Mouse (Mus musculus) limb, embryonic 11.5 days (tissue): Measurements from ENCODE around the gene Capn10. TPM values are rescaled to one million over a fixed set of nuclear protein-coding genes. Genes with fewer than 3 reads are reported as not detected.

Experiments
- ATAC-seq: fragments of 200-750 bp; cut with Nextera tagmentation; 2 replicates; pipeline ENCODE4 v1.8.0; 2017; ENCODE audit warnings: low read depth; ENCODE audit not compliant: insufficient number of reproducible peaks, low FRiP score, low TSS enrichment
- DNase-seq: peaks from one replicate; pipeline ENCODE4 v3.0.0-alpha.2; 2015; ENCODE audit warnings: low spot score
- H3K27ac ChIP-seq: fragments of 300-500 bp; sonication (generic); replicated peaks from 2 replicates; pipeline ENCODE4 v1.5.1; 2014; ENCODE audit warnings: low read depth, mild to moderate bottlenecking, low read length
- H3K27me3 ChIP-seq: fragments of 300-500 bp; sonication (generic); 2 replicates; pipeline ENCODE4 v1.6.1; 2014; ENCODE audit warnings: mild to moderate bottlenecking, low read length, mixed read lengths; ENCODE audit not compliant: control insufficient read depth, insufficient read depth
- H3K36me3 ChIP-seq: fragments of 300-500 bp; sonication (generic); 2 replicates; pipeline ENCODE4 v1.6.1; 2014; ENCODE audit warnings: mild to moderate bottlenecking, low read length, moderate library complexity, mixed read lengths; ENCODE audit not compliant: control insufficient read depth, insufficient read depth
- H3K4me1 ChIP-seq: fragments of 300-500 bp; sonication (generic); 2 replicates; pipeline ENCODE4 v1.6.1; 2014; ENCODE audit warnings: low read length, mixed read lengths; ENCODE audit not compliant: control insufficient read depth, insufficient read depth
- H3K4me2 ChIP-seq: fragments of 300-500 bp; sonication (generic); 2 replicates; pipeline ENCODE4 v1.6.1; 2014; ENCODE audit warnings: low read depth, mild to moderate bottlenecking, moderate library complexity; ENCODE audit not compliant: severe bottlenecking
- H3K4me3 ChIP-seq: fragments of 300-500 bp; sonication (generic); 2 replicates; pipeline ENCODE4 v1.5.1; 2014; ENCODE audit warnings: low read depth, low read length
- H3K9ac ChIP-seq: fragments of 300-500 bp; sonication (generic); 2 replicates; pipeline ENCODE4 v1.6.1; 2014; ENCODE audit warnings: mild to moderate bottlenecking, low read length
- H3K9me3 ChIP-seq: fragments of 300-500 bp; sonication (generic); 2 replicates; pipeline ENCODE4 v1.6.1; 2016; ENCODE audit warnings: low read length; ENCODE audit not compliant: control insufficient read depth
- WGBS: fragments of 180-500 bp; shearing (Covaris S2); extraction: QIAGEN DNeasy Blood & Tissue Kit; methylation state at CpG from one replicate; pipeline ENCODE4 v1.1.7; 2014; 5-methylcytosine and 5-hydroxymethylcytosine counted together
- polyA plus RNA-seq: library from polyadenylated mRNA; unstranded; fragments of >200 nt; fragmentation: Nextera tagmentation; extraction: Ambion mirVana; gene quantifications from 2 replicates; pipeline ENCODE4 v1.2.1, GENCODE M21; 2014

Capn10 gene
- polyA plus RNA-seq, 1 experiment from 2014 or later: 31.9 TPM

DNA sequence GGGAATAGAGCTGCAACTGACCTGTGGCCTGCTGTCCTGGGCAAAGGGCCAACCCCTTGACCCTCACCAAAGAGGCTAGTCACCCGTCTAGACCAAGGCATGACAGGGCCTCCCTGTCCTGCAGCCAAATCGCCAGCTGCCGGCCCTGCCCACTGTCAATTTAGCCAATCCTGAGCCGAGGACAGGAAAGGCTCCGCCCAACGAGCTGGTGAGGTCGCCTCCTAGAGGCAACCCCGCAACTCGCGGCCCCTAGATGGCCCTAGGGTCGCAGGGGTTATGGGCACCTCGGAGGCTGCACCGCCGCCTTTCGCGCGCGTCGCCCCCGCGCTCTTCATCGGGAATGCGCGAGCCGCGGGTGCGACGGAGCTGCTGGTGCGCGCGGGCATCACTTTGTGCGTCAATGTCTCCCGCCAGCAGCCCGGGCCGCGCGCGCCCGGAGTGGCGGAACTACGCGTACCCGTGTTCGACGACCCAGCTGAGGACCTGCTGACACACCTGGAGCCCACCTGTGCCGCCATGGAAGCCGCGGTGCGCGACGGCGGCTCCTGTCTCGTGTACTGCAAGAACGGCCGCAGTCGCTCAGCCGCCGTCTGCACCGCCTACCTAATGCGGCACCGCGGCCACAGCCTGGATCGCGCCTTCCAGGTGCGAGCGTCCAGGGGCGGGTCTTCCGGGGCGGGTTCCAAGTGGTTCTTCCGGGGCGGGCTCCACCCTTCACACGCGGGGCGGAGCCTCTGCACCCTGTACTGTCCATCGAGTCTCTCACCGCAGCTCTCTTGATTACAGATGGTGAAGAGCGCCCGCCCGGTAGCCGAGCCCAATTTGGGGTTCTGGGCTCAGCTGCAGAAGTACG, 27.2 kb upstream of the Capn10 start, which contains the start of gene Dusp28:
Dusp28 (plus strand) TSS at position 203 of the 853 bp plus-strand sequence.
- H3K9me3 ChIP-seq: no peaks in the 10 kb centered on the region
- H3K27me3 ChIP-seq: no peaks in the 10 kb centered on the region
- peak within 1 kb of the TSS; percentile 66 for H3K4me3 ChIP-seq
- peak within 1 kb of the TSS; percentile 47 for H3K4me2 ChIP-seq
- H3K27ac ChIP-seq: peak within 1 kb of the TSS; percentile 58
- DNase-seq: peak; percentile 90
- WGBS: under 1% methylated on average over 79 of the region's 81 CpGs
- H3K9ac ChIP-seq: peak within 1 kb of the TSS; percentile 56
- peaks cover 14% of the 10 kb centered on the region for H3K4me1 ChIP-seq
- no peaks in the 10 kb centered on the region for H3K36me3 ChIP-seq
- peak; percentile 86 for ATAC-seq

DNA sequence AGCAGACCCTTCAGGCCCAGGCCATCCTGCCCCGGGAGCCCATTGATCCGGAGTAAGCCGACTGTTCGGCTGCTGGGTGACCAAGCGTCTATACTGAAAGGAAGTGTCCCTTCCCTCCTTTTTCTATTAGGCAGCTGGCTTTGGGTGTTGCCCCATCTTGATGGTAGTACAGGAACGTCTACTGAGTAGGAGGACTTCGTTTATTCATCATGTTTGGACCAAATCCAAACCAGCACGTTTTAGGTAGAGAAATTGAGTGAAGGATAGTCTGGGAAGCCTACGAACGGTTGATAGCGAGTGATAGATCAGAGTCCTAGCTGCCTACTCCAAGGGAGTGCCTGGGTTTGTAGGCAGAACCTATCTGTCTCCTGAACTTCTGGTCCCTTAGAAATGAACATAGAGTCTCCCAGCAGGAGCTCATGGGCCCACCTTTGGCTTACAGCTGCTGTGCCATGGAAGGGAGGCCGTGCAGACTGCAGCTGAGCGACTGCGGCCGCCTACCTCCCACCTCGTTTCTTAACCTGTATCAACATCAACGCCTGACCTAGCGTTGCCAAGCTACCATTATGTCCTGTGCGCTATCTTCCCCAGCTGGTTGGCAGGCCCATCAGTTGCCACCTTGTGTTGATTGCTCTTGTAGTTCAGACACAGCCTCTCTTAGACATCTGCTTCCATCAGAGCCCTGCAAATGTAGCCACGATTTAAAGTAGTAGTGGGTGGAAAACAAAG, 26.4 kb upstream of the Capn10 start:
- Histone ChIP-seq H3K27me3 (no peaks in the 10 kb centered on the region), H3K27ac (no peak overlapping the region), H3K4me2 (peak overlapping the region; percentile 47), H3K9me3 (no peaks in the 10 kb centered on the region), H3K4me3 (peak overlapping the region; percentile 66), H3K4me1 (peaks cover 18% of the 10 kb centered on the region), H3K9ac (peak overlapping the region; percentile 56), H3K36me3 (no peaks in the 10 kb centered on the region)
- DNase-seq (no peak), ATAC-seq (no peak)
- WGBS: 48% methylated on average over 20 of the region's 20 CpGs

- no peak overlapping the region for H3K9ac ChIP-seq
- no peak overlapping the region for H3K4me3 ChIP-seq
- no peaks in the 10 kb centered on the region for H3K27me3 ChIP-seq
- ATAC-seq (no peak), DNase-seq (no peak)
- no peaks in the 10 kb centered on the region for H3K9me3 ChIP-seq
- no peak overlapping the region for H3K27ac ChIP-seq
- H3K4me2 ChIP-seq: no peak overlapping the region
- WGBS: 89% methylated on average over 3 of the region's 3 CpGs
- peaks cover 18% of the 10 kb centered on the region for H3K4me1 ChIP-seq
- no peaks in the 10 kb centered on the region; the same call in 1 of the 2 replicates for H3K36me3 ChIP-seq
Measured at GRCm38 (mm10) chr1:92908664-92909063, 25.5 kb upstream of the Capn10 start.

DNA sequence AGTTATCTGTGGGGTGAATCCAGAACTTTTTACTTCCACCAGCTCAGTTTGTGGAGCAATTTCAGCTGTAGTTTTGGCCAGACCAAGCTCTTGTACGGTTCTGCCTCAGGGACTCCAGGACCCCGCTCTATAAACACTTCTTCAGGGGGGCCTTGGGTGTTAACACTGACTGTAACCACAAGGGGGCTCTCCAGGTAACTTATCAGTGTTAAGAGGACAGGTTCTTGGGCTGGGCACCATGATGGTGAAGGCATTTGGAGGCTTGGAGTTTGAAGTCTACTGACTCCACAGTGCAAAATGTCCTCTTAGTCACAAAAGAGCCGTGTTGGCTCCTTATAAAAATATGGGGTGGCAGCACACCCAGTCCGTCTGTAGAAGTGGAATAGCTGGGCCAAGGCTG, 25.1 kb upstream of the Capn10 start:
- DNase-seq: peak; percentile 38
- Histone ChIP-seq H3K36me3 (no peaks in the 10 kb centered on the region; the same call in 1 of the 2 replicates), H3K4me2 (no peak overlapping the region), H3K27ac (no peak overlapping the region), H3K4me3 (no peak overlapping the region), H3K9ac (no peak overlapping the region), H3K4me1 (peaks cover 18% of the 10 kb centered on the region), H3K9me3 (no peaks in the 10 kb centered on the region), H3K27me3 (no peaks in the 10 kb centered on the region)
- no peak for ATAC-seq
- WGBS: 72% methylated on average over 4 of the region's 4 CpGs

DNA sequence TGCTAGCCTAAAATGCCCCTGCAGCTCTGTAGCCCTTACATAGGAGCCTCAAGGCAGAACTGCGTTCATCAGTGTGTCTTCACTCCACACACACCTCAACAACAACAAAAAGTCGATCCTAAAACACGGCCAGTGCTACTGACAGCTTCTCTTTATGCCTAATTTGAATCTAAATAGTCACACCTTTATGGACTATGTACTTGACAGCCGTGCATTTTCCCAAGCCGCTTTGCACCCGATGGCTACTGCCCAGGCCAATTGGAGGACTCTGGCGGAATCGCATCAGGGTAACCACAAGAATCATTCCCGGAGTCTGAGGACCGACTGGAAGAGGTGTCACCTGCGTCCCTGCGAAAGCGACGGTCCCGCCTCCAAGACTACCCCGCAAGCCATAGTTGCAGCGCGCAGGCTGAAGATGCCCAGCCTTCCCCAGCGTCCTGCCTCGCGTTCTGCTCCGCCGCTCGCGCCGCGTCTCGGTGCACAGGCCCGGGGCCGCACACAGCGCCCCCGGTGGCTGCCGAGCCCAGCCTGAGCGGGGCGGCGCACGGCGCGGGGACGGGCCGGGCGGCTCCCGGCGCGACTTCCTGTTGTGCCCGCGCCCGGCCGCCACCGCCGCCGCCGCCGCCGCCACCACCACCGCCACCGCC, 23.8 kb upstream of the Capn10 start, which contains the start of gene Rnpepl1:
Rnpepl1 (plus strand) TSS at position 545 of the 647 bp plus-strand sequence.
- WGBS: 1% methylated on average over 39 of the region's 57 CpGs

DNA sequence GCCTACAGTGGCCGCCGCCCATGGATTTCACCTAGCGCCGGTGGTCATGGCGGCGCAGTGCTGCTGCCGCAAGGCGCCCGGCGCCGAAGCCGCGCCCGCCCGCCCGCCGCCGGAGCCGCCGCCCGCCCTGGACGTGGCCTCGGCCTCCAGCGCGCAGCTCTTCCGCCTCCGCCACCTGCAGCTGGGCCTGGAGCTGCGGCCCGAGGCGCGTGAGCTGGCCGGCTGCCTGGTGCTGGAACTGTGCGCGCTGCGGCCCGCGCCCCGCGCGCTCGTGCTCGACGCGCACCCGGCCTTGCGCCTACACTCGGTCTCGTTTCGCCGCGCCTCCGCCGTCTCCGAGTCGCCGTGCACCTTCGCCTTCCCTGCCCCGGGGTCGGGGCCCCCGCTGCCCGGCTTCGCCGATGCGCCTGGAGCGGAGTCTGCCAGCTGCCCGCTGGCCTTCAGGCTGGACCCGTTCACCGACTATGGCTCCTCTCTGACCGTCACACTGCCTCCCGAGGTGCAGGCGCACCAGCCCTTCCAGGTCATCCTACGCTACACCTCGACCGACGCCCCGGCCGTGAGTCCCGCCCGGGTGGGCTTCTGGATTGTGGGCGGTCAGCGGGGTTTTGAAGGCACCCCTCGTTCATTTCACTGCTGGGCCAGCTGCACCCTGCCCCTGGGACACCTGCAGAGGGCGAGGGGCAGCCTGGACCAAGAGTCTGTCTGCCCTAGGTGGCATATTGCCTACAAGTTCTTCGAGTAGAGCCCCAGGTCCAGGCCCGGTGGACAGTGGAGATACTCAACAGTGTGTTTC, 23.1 kb upstream of the Capn10 start:
- H3K27me3 ChIP-seq: no peaks in the 10 kb centered on the region
- peak overlapping the region; percentile 93 for H3K4me2 ChIP-seq
- ATAC-seq (peak; percentile 8; the same call in 1 of the 2 replicates), DNase-seq (peak; percentile 68)
- no peaks in the 10 kb centered on the region for H3K9me3 ChIP-seq
- H3K36me3 ChIP-seq: peaks cover 5% of the 10 kb centered on the region; the same call in 1 of the 2 replicates
- peaks cover 18% of the 10 kb centered on the region for H3K4me1 ChIP-seq
- WGBS: under 1% methylated on average over 64 of the region's 85 CpGs
- H3K27ac ChIP-seq: peak overlapping the region; percentile 79
- H3K4me3 ChIP-seq: peak overlapping the region; percentile 72
- peak overlapping the region; percentile 90 for H3K9ac ChIP-seq

More for the DNA sequence above, 23.8 kb upstream of the Capn10 start, which contains the start of gene Rnpepl1:
- H3K27me3 ChIP-seq: no peaks in the 10 kb centered on the region
- peak within 1 kb of the TSS; percentile 93 for H3K4me2 ChIP-seq
- peak within 1 kb of the TSS; percentile 79 for H3K27ac ChIP-seq
- H3K36me3 ChIP-seq: peaks cover 3% of the 10 kb centered on the region; the same call in 1 of the 2 replicates
- H3K4me1 ChIP-seq: peaks cover 18% of the 10 kb centered on the region
- ATAC-seq (peak; percentile 37), DNase-seq (peak; percentile 79)
- H3K9ac ChIP-seq: peak within 1 kb of the TSS; percentile 90
- H3K4me3 ChIP-seq: peak within 1 kb of the TSS; percentile 72
- no peaks in the 10 kb centered on the region for H3K9me3 ChIP-seq

GRCm38 (mm10) chr1:92911721-92912138, 22.4 kb upstream of the Capn10 start:
- 56% methylated on average over 8 of the region's 8 CpGs for WGBS
- Histone ChIP-seq H3K27me3 (no peaks in the 10 kb centered on the region), H3K4me1 (peaks cover 18% of the 10 kb centered on the region)

More at GRCm38 (mm10) chr1:92911721-92912138, 22.4 kb upstream of the Capn10 start:
- ATAC-seq (no peak), DNase-seq (no peak)
- Histone ChIP-seq H3K9ac (peak overlapping the region; percentile 90), H3K27ac (no peak overlapping the region), H3K9me3 (no peaks in the 10 kb centered on the region), H3K4me3 (peak overlapping the region; percentile 72), H3K4me2 (peak overlapping the region; percentile 93), H3K36me3 (peaks cover 7% of the 10 kb centered on the region; the same call in 1 of the 2 replicates)
